Mouse (Mus musculus) intestine, postnatal 0 days (tissue): Measurements from ENCODE around the gene Tgfbr3. TPM values are rescaled to one million over a fixed set of nuclear protein-coding genes. Genes with fewer than 3 reads are reported as not detected.

Experiments used
- ATAC-seq: fragments of 200-750 bp; cut with Nextera tagmentation; 2 replicates; pipeline ENCODE4 v1.8.0; 2017; ENCODE audit warnings: mild to moderate bottlenecking, moderate TSS enrichment, moderate library complexity
- H3K27ac ChIP-seq: fragments of 300-500 bp; sonication (generic); 2 replicates; pipeline ENCODE4 v1.5.1; 2014; ENCODE audit warnings: mild to moderate bottlenecking, low read depth, low read length, moderate library complexity
- H3K27me3 ChIP-seq: fragments of 300-500 bp; sonication (generic); replicated peaks from 2 replicates; pipeline ENCODE4 v1.6.1; 2014; ENCODE audit warnings: low read length, mixed read lengths; ENCODE audit not compliant: control insufficient read depth, insufficient read depth
- H3K36me3 ChIP-seq: fragments of 300-500 bp; sonication (generic); 2 replicates; pipeline ENCODE4 v1.6.1; 2014; ENCODE audit warnings: mild to moderate bottlenecking, moderate library complexity; ENCODE audit not compliant: control insufficient read depth, insufficient read depth
- H3K4me1 ChIP-seq: fragments of 300-500 bp; sonication (generic); replicated peaks from 2 replicates; pipeline ENCODE4 v1.6.1; 2014; ENCODE audit warnings: antibody characterized with exemption, low read length, mixed read lengths; ENCODE audit not compliant: control insufficient read depth, insufficient read depth
- H3K4me2 ChIP-seq: fragments of 300-500 bp; sonication (generic); replicated peaks from 2 replicates; pipeline ENCODE4 v1.6.1; 2014; ENCODE audit warnings: low read depth, mild to moderate bottlenecking, moderate library complexity
- H3K4me3 ChIP-seq: fragments of 300-500 bp; sonication (generic); 2 replicates; pipeline ENCODE4 v1.5.1; 2014; ENCODE audit warnings: low read depth, low read length
- H3K9ac ChIP-seq: fragments of 300-500 bp; sonication (generic); 2 replicates; pipeline ENCODE4 v1.6.1; 2014; ENCODE audit warnings: mild to moderate bottlenecking, low read depth, low read length
- H3K9me3 ChIP-seq: fragments of 300-500 bp; sonication (generic); 2 replicates; pipeline ENCODE4 v1.6.1; 2016; ENCODE audit warnings: mixed run types; ENCODE audit not compliant: control insufficient read depth
- CTCF ChIP-seq: sonication (generic); IDR thresholded peaks from 2 replicates; pipeline ENCODE4 v1.5.1; 2016; ENCODE audit warnings: low read depth, mild to moderate bottlenecking, control low read depth, antibody characterized with exemption, moderate library complexity
- WGBS: fragments of 180-500 bp; shearing (Covaris S2); extraction: QIAGEN DNeasy Blood & Tissue Kit; methylation state at CpG from one replicate; pipeline ENCODE4 v1.1.7; 2014; 5-methylcytosine and 5-hydroxymethylcytosine counted together
- polyA plus RNA-seq: library from polyadenylated mRNA; unstranded; fragments of >200 nt; fragmentation: Nextera tagmentation; extraction: Ambion mirVana; gene quantifications from 2 replicates; pipeline ENCODE4 v1.2.1, GENCODE M21; 2015

The Tgfbr3 gene
- polyA plus RNA-seq, 1 experiment from 2014 or later: 7.5 TPM

DNA sequence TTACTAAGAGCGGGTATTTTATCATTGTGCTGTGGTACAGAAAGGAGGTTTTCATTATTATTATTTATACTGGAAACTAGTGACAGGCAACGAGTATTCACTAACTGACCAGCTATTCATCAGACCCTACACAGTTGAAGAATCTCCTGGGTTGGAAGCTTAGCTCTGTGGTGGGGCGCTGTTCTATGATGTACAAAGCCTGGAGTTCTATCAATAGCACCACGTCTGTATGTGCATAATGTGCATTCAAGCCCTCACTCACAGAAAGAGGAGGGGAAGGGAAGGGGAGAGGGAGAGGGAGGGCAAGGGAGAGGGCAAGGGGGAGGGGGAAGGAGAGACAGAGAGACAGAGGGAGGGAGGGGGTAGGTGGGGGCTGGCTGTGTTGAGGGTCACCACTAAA is 215.1 kb downstream of the Tgfbr3 start:
- no peak for ATAC-seq
- Histone ChIP-seq H3K36me3 (no peaks in the 10 kb centered on the region), H3K4me2 (no peak overlapping the region), H3K4me3 (no peak overlapping the region), H3K27ac (no peak overlapping the region), H3K9ac (no peak overlapping the region), H3K27me3 (no peaks in the 10 kb centered on the region), H3K4me1 (no peaks in the 10 kb centered on the region), H3K9me3 (no peaks in the 10 kb centered on the region)
- WGBS: 75% methylated on average over 4 of the region's 4 CpGs
- no peak for TF ChIP-seq CTCF

DNA sequence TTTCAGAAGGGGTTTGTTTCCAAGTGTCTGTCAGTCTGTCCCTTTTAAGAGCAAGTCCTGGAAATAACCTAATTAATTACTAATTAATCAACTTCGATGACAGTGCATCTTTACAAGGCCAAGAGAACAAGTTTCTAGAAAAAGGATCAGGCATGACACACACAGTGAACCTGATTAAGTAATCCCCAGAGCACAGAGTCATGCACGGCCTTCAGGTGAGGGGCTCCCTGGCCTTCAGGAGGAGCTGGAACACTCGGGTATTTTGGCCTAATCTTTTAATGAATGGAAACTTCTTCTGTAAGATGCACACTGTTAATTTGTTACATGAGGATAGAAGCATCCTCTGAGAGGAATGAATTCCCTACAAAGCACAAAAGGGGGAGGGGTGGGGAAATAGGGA is 215.9 kb downstream of the Tgfbr3 start:
- Histone ChIP-seq H3K9ac (no peak overlapping the region), H3K27me3 (no peaks in the 10 kb centered on the region), H3K4me3 (no peak overlapping the region), H3K4me1 (no peaks in the 10 kb centered on the region), H3K36me3 (no peaks in the 10 kb centered on the region), H3K4me2 (no peak overlapping the region), H3K9me3 (no peaks in the 10 kb centered on the region), H3K27ac (no peak overlapping the region)
- 40% methylated on average over 3 of the region's 3 CpGs for WGBS
- TF ChIP-seq CTCF: no peak
- ATAC-seq: no peak

- ATAC-seq: no peak
- H3K9ac ChIP-seq: no peak overlapping the region
- no peaks in the 10 kb centered on the region for H3K9me3 ChIP-seq
- no peak overlapping the region for H3K4me3 ChIP-seq
- TF ChIP-seq CTCF: no peak
- no peaks in the 10 kb centered on the region for H3K27me3 ChIP-seq
- H3K4me1 ChIP-seq: no peaks in the 10 kb centered on the region
- no peak overlapping the region for H3K4me2 ChIP-seq
- 47% methylated on average over 5 of the region's 5 CpGs for WGBS
- H3K36me3 ChIP-seq: no peaks in the 10 kb centered on the region
- H3K27ac ChIP-seq: no peak overlapping the region
Measured at GRCm38 (mm10) chr5:107068146-107068545, 221.3 kb downstream of the Tgfbr3 start.

- H3K36me3 ChIP-seq: no peaks in the 10 kb centered on the region
- no peak for ATAC-seq
- H3K9me3 ChIP-seq: no peaks in the 10 kb centered on the region
- no peaks in the 10 kb centered on the region for H3K27me3 ChIP-seq
- no peak overlapping the region for H3K4me3 ChIP-seq
- H3K27ac ChIP-seq: no peak overlapping the region
- 42% methylated on average over 7 of the region's 7 CpGs for WGBS
- no peaks in the 10 kb centered on the region for H3K4me1 ChIP-seq
- TF ChIP-seq CTCF: no peak
- H3K9ac ChIP-seq: no peak overlapping the region
- H3K4me2 ChIP-seq: no peak overlapping the region
Measured at GRCm38 (mm10) chr5:107067531-107067930, 221.9 kb downstream of the Tgfbr3 start.

DNA sequence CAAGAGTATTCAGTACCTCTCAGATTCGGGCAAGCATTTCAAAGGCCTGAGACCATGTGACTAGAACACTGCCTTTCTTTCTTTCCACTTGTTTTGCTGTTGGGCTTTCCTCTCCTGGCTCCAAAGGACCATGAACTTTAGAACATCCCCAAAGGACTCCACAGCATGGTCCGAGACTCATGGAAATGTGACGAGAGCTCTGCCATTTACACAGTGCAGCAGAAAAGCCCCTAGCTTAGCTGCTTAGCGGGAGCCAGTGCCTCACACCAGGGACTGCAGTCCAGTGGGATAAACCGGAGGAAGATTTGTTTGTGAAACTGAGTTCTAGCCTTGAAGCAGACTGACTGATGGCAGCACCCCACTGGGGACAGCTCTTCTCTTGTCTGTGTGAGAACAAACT is 224.5 kb downstream of the Tgfbr3 start:
- WGBS: 88% methylated on average over 5 of the region's 5 CpGs
- Histone ChIP-seq H3K9ac (no peak overlapping the region), H3K9me3 (no peaks in the 10 kb centered on the region), H3K27ac (no peak overlapping the region), H3K36me3 (no peaks in the 10 kb centered on the region), H3K27me3 (no peaks in the 10 kb centered on the region), H3K4me2 (no peak overlapping the region), H3K4me3 (no peak overlapping the region), H3K4me1 (no peaks in the 10 kb centered on the region)
- ATAC-seq: no peak
- TF ChIP-seq CTCF: no peak

GRCm38 (mm10) chr5:107062229-107062852 is 227.1 kb downstream of the Tgfbr3 start:
- H3K9ac ChIP-seq: no peak overlapping the region
- H3K27ac ChIP-seq: no peak overlapping the region
- TF ChIP-seq CTCF: no peak
- H3K4me1 ChIP-seq: no peaks in the 10 kb centered on the region
- ATAC-seq: no peak
- 78% methylated on average over 12 of the region's 12 CpGs for WGBS
- H3K27me3 ChIP-seq: no peaks in the 10 kb centered on the region
- H3K4me2 ChIP-seq: no peak overlapping the region
- H3K4me3 ChIP-seq: no peak overlapping the region
- H3K9me3 ChIP-seq: no peaks in the 10 kb centered on the region
- no peaks in the 10 kb centered on the region for H3K36me3 ChIP-seq

DNA sequence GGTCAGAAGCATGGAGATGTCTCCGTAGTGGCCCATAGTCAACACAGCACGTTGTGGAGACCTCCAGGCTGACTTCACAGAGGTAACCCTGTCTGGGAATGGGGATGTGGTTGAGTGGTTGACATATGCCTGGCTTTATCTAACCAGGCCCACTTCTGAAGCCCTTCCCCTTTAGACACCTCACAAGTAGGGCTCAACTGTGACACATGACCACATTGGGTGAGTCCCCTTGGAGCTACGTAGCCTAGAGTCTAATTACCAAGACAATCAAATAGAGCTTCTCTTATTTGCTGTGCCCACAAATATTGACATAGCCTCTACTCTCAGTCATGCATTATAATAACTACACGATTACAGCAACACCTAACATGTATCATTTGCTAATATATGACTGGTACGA is 229.9 kb downstream of the Tgfbr3 start:
- WGBS: 81% methylated on average over 5 of the region's 5 CpGs
- no peak overlapping the region for H3K4me3 ChIP-seq
- ATAC-seq: no peak
- H3K4me2 ChIP-seq: no peak overlapping the region
- H3K4me1 ChIP-seq: no peaks in the 10 kb centered on the region
- no peak overlapping the region for H3K27ac ChIP-seq
- no peak for TF ChIP-seq CTCF
- no peak overlapping the region for H3K9ac ChIP-seq
- no peaks in the 10 kb centered on the region for H3K36me3 ChIP-seq
- no peaks in the 10 kb centered on the region for H3K27me3 ChIP-seq
- no peaks in the 10 kb centered on the region for H3K9me3 ChIP-seq
